Mouse (Mus musculus) neural tube, embryonic 13.5 days (tissue): Measurements from ENCODE around the gene Rbm12b1. TPM values are rescaled to one million over a fixed set of nuclear protein-coding genes. Genes with fewer than 3 reads are reported as not detected.
"Not testable (repeated sequence)": the region's sequence is repeated elsewhere in the genome, so short reads cannot be mapped to it uniquely, and the experiment has no call there.

Source experiments
- ATAC-seq: fragments of 200-750 bp; cut with Nextera tagmentation; 2 replicates; pipeline ENCODE4 v1.8.0; 2017; ENCODE audit warnings: low read depth, mild to moderate bottlenecking, moderate TSS enrichment, moderate library complexity
- H3K27ac ChIP-seq: fragments of 300-500 bp; sonication (generic); replicated peaks from 2 replicates; pipeline ENCODE4 v1.5.1; 2015; ENCODE audit warnings: moderate library complexity, mild to moderate bottlenecking, inconsistent platforms
- H3K27me3 ChIP-seq: fragments of 300-500 bp; sonication (generic); 2 replicates; pipeline ENCODE4 v1.6.1; 2015; ENCODE audit warnings: mild to moderate bottlenecking, inconsistent platforms
- H3K36me3 ChIP-seq: fragments of 300-500 bp; sonication (generic); 2 replicates; pipeline ENCODE4 v1.6.1; 2015; ENCODE audit warnings: mild to moderate bottlenecking, inconsistent platforms
- H3K4me1 ChIP-seq: fragments of 300-500 bp; sonication (generic); replicated peaks from 2 replicates; pipeline ENCODE4 v1.6.1; 2015; ENCODE audit warnings: inconsistent platforms
- H3K4me2 ChIP-seq: fragments of 300-500 bp; sonication (generic); 2 replicates; pipeline ENCODE4 v1.6.1; 2015; ENCODE audit warnings: inconsistent platforms, mild to moderate bottlenecking, moderate library complexity
- H3K4me3 ChIP-seq: fragments of 300-500 bp; sonication (generic); 2 replicates; pipeline ENCODE4 v1.5.1; 2015; ENCODE audit warnings: mild to moderate bottlenecking, inconsistent platforms
- H3K9ac ChIP-seq: fragments of 300-500 bp; sonication (generic); 2 replicates; pipeline ENCODE4 v1.6.1; 2015; ENCODE audit warnings: moderate library complexity, mild to moderate bottlenecking, inconsistent platforms
- H3K9me3 ChIP-seq: fragments of 300-500 bp; sonication (generic); 2 replicates; pipeline ENCODE4 v1.6.1; 2016; ENCODE audit warnings: inconsistent platforms
- WGBS: fragments of 180-500 bp; shearing (Covaris S2); methylation state at CpG from one replicate; pipeline ENCODE4 v1.1.7; 2015; 5-methylcytosine and 5-hydroxymethylcytosine counted together
- polyA plus RNA-seq: library from polyadenylated mRNA; unstranded; fragments of >200 nt; fragmentation: Nextera tagmentation; extraction: Ambion mirVana; gene quantifications from 2 replicates; pipeline ENCODE4 v1.2.1, GENCODE M21; 2015

Gene Rbm12b1
- polyA plus RNA-seq, result 9.1 and 9.7 TPM in 2 replicates

DNA sequence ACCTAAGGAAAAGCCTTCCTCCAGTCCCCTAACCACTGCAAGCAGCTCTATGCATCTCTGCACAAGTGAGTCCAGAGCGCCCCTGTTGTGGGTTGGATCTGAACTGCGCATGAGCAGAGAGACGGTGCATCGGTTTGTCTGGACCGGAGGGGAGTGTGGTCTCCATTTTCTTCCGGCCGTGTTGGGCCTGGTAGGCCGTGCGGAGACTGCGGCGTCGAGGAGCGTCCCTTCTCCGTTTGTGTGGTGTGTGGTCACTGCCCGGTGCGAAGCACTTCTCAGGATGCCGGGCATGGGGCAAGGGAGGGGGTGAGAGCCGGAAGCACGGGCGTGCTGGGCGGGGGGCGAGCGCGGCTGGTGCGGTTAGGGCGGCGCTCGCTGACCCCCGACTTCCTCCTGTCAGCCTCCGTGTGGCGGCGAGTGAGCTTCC is at the start of gene Rbm12b1:
Gene Rbm12b1 (plus strand): TSS at position 124 of the 427 bp plus-strand sequence.
- H3K27me3 ChIP-seq, H3K36me3 ChIP-seq: not testable (repeated sequence)

DNA sequence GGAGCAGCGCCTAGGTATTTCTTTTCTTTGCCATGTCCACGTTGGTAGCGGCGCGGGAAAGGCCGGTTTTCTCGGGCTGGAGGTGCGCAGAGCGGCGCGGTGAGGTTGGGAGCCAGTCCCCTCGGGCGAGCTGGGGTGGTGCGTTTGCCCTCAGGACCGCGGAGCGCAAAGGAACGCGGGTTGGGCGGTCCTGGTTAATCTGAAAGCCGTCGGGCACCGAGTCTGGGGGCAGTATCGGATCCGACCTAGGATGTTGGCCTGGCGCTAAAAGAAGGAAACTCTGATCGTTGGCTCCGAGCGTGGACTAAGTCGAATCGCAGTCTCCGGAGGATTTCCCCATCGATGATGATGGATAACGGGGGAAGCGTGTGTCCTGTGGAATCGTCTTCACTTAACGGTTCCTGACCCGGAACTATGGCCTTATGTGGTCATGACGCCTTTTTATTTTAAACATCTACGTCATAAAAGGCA is 563 bp downstream of the Rbm12b1 start:
- Histone ChIP-seq H3K4me3 (peak overlapping the region; percentile 45), H3K4me2 (peak overlapping the region; percentile 51), H3K9ac (peak overlapping the region; percentile 70)
- not testable (repeated sequence) for H3K27ac ChIP-seq, H3K27me3 ChIP-seq, H3K9me3 ChIP-seq, H3K4me1 ChIP-seq, H3K36me3 ChIP-seq
- 14% methylated on average over 21 of the region's 40 CpGs for WGBS
- ATAC-seq, result peak; percentile 92

More for the DNA sequence above, at the start of gene Rbm12b1:
- H3K4me1 ChIP-seq, H3K9me3 ChIP-seq: not testable (repeated sequence)
- WGBS, result 1% methylated on average over 18 of the region's 32 CpGs
- peak within 1 kb of the TSS; percentile 51 for H3K4me2 ChIP-seq
- ATAC-seq, result peak; percentile 100
- peak within 1 kb of the TSS; percentile 45 for H3K4me3 ChIP-seq
- peak within 1 kb of the TSS; percentile 71 for H3K27ac ChIP-seq
- peak within 1 kb of the TSS; percentile 70 for H3K9ac ChIP-seq

DNA sequence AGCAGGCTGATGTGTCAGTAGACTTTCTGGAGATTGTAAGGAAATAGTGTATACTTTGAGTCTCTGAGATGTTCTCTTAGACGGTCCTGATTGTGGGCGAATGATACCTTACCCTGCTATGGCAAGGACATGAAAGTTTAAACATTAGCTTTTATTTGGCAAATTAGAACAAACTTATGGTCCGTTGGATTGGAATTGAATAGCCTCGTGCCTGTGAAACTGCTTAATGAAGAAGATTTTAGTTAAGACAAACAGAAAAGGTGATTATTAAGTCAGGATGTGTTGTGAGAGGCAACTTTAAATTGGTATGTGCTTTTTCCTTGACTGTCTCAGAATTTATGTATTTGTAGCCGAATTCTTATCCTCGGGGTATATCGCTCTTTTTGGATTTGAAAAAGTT is 1.5 kb downstream of the Rbm12b1 start:
- not testable (repeated sequence) for H3K27ac ChIP-seq, H3K4me3 ChIP-seq, H3K4me1 ChIP-seq, H3K27me3 ChIP-seq, ATAC-seq, H3K9me3 ChIP-seq, H3K9ac ChIP-seq
- peaks cover 12% of the 10 kb centered on the region for H3K36me3 ChIP-seq
- H3K4me2 ChIP-seq, result peak overlapping the region; percentile 51
- WGBS, result 92% methylated on average over 7 of the region's 7 CpGs

DNA sequence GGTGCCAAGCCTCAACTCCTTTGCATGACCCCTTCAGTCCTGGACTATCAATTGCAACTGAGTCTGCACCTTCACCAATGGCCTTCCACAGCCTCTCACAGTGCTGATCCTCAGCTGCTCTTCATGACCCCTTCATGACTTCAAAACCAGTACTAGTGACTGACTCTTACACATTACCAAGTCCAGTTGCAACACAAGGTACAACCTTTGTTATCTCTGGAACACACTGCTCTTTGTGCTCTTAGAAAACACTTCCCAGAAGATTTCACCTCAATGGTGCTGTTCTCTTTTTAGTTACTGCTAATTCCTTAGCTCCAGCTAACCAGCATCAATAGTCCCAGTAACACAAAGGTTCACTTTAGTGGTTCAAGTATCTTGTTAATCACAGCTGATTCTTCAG is 7.6 kb downstream of the Rbm12b1 start:
- Histone ChIP-seq H3K27me3 (no peaks in the 10 kb centered on the region), H3K4me2 (no peak overlapping the region), H3K27ac (no peak overlapping the region), H3K4me1 (no peaks in the 10 kb centered on the region), H3K4me3 (no peak overlapping the region), H3K36me3 (peaks cover 35% of the 10 kb centered on the region), H3K9me3 (no peaks in the 10 kb centered on the region), H3K9ac (no peak overlapping the region)
- ATAC-seq, result no peak

DNA sequence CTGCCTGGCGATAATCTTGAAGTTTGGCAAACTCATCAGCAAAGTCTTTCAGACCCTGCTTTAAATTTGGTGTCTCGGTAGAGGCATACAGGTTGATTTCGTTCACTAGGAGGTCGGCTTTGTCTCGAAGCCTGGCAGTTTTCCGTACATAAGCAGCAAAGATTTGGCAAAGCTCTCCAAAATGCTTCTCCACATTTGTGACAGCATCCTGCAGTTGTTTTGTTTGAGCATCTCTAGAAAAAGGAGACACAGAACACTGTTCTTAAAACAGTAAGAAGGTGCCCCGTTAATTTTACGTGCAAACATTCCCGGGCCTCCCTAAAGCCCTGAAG is 30.9 kb downstream of the Rbm12b1 start:
- Histone ChIP-seq H3K9me3 (no peaks in the 10 kb centered on the region), H3K4me2 (peak overlapping the region; percentile 71), H3K4me1 (peaks cover 12% of the 10 kb centered on the region), H3K27ac (peak overlapping the region; percentile 95), H3K4me3 (peak overlapping the region; percentile 78), H3K36me3 (peaks cover 21% of the 10 kb centered on the region), H3K9ac (peak overlapping the region; percentile 93), H3K27me3 (no peaks in the 10 kb centered on the region)
- 0 out of 2 replicates have a peak, but pooled peaks have one; percentile 10 for ATAC-seq
- WGBS, result 16% methylated on average over 9 of the region's 9 CpGs

DNA sequence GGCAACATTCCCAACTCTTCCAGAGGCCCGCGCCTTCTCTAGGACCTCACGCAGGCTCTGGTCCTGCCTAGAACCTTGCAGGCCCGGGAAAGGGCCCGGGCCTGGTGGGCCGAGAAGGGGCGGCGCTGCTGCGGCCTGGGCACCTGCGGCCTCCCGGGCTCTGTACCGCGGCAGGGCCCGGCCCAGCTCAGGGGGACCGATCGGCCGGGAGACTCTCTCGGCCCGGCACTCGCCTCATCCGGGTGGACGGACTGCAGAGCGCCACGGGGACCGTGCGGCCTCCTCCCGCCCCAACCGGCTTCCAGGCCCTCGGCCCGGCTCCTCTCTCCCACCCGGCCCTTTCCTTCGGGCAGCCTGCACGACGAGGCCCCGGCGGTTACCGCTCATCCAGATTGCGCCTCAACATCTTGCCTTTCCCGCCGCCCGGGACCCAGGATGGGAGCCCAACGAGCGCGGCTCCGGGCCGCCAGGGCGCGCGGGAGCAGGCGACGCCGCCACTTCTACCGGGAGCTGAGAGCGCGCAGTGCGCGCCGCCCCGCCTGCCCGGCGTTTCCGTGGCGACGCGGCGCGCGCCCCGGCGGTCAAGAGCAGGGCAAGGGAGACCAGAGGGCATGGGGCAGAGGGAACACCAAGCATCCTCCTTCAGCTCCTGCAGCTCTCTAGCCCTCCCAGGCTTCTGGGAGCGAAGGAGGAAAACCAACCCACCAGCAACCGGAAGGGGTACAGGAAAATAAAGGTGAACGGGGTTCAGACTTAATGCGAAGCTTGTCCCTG is 31.4 kb downstream of the Rbm12b1 start, which contains the start of gene Fam92a:
Gene Fam92a (minus strand): TSS at position 698 of the 774 bp plus-strand sequence.
- Histone ChIP-seq H3K36me3 (peaks cover 15% of the 10 kb centered on the region), H3K27ac (peak within 1 kb of the TSS; percentile 95), H3K9ac (peak within 1 kb of the TSS; percentile 93), H3K9me3 (no peaks in the 10 kb centered on the region), H3K4me2 (peak within 1 kb of the TSS; percentile 71), H3K27me3 (no peaks in the 10 kb centered on the region), H3K4me3 (peak within 1 kb of the TSS; percentile 78), H3K4me1 (peaks cover 12% of the 10 kb centered on the region)
- ATAC-seq, result peak; percentile 95
- whole genome bisulfite sequencing, result under 1% methylated on average over 73 of the region's 74 CpGs

DNA sequence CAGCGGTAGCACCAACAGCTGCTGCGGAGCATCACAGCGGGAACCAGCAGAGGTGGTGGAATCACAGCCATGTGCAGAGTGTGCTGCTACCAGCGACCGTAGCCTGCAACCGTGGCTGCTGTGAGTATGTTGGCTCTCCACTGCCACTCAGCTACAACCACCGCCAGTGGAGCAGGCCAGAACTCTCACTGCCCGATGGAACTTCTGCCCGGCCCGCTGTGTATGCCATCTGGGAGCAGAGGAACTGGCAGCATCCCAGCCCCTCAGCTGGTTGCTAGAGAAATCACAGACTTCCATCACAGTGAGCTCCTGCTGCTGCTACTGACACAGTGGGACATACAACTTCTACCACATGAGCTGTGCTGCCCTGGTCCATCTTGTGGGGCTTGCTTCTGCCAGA is 38.9 kb downstream of the Rbm12b1 start:
- no peaks in the 10 kb centered on the region for H3K36me3 ChIP-seq
- no peak overlapping the region for H3K4me3 ChIP-seq
- ATAC-seq, result no peak
- 89% methylated on average over 10 of the region's 10 CpGs for WGBS
- no peak overlapping the region for H3K9ac ChIP-seq
- H3K4me2 ChIP-seq, result no peak overlapping the region
- H3K4me1 ChIP-seq, result no peaks in the 10 kb centered on the region
- no peak overlapping the region for H3K27ac ChIP-seq
- H3K27me3 ChIP-seq, result no peaks in the 10 kb centered on the region
- H3K9me3 ChIP-seq, result no peaks in the 10 kb centered on the region

Other genes starting within 250 kb of the Rbm12b1 start
- 0.49 and 0.80 TPM in 2 replicates for gene Gm10604, start 159.0 kb upstream of the Rbm12b1 start, polyA plus RNA-seq
- 17.4 and 18.5 TPM in 2 replicates for gene Rbm12b2, start 50.8 kb upstream of the Rbm12b1 start, polyA plus RNA-seq
- 92.0 and 97.0 TPM in 2 replicates for gene Fam92a, start 31.8 kb downstream of the Rbm12b1 start, polyA plus RNA-seq